In genomic region chr14:22750409-22750808, GRCm38 (mm10) we compare ENCODE assay signal across 13 mouse cellular contexts.
DNase-seq lines count a peak whose midpoint lies in the region; ATAC-seq and TF ChIP-seq lines count a peak whose summit lies in the region.
"Had no signal": no experiment of that assay in that cellular context is flagged by ENCODE, and none has a peak within 500 bp of the region (broad histone marks: within the 10 kb centered on the region; RNA-seq: fewer than 3 reads in every experiment).

No protein-coding gene starts in this region.

- no peak overlapping the region for H3K4me2 ChIP-seq in lung, postnatal 0 days (replicated peaks; ENCODE audit: low read depth, low read length)
- H3K4me2 ChIP-seq: forebrain, embryonic 13.5 days had no signal

- no peaks in the 10 kb centered on the region for H3K36me3 ChIP-seq in heart, adult 2 months (ENCODE audit: control insufficient read depth, insufficient read depth, low read length)
- H3K36me3 ChIP-seq in kidney, adult 2 months (ENCODE audit: control insufficient read depth, insufficient read depth, low read length) = no peaks in the 10 kb centered on the region
- no peaks in the 10 kb centered on the region for H3K36me3 ChIP-seq in lung, postnatal 0 days (ENCODE audit: insufficient read depth, low read length)
- no peaks in the 10 kb centered on the region for H3K36me3 ChIP-seq in hindbrain, embryonic 10.5 days

- peaks cover 3% of the 10 kb centered on the region; the same call in 1 of the 2 replicates for H3K4me1 ChIP-seq in heart, adult 2 months (ENCODE audit: control insufficient read depth, insufficient read depth, low read length)
- no peaks in the 10 kb centered on the region for H3K4me1 ChIP-seq in kidney, adult 2 months (ENCODE audit: control insufficient read depth, insufficient read depth, low read length)
- H3K4me1 ChIP-seq in lung, postnatal 0 days (ENCODE audit: insufficient read depth, low read depth, low read length) = no peaks in the 10 kb centered on the region
- H3K4me1 ChIP-seq in hindbrain, embryonic 10.5 days (replicated peaks) = peaks cover 13% of the 10 kb centered on the region

- no peak overlapping the region for H3K4me3 ChIP-seq in heart, adult 2 months
- no peak overlapping the region for H3K4me3 ChIP-seq in kidney, adult 2 months (ENCODE audit: insufficient read depth, low read depth, low read length)
- H3K4me3 ChIP-seq in lung, postnatal 0 days (ENCODE audit: low read depth, low read length) = no peak overlapping the region
- no peak overlapping the region for H3K4me3 ChIP-seq in hindbrain, embryonic 10.5 days
- H3K4me3 ChIP-seq: forebrain, embryonic 13.5 days had no signal

- peak; percentile 94 for DNase-seq in heart, adult 11 months
- DNase-seq in heart, adult 2 months = no peak
- DNase-seq in Muller cell, postnatal 12 days (ENCODE audit: inconsistent ontology term) = peak; percentile 28
- DNase-seq in kidney, adult 2 months = peak; percentile 63
- DNase-seq in lung, postnatal 0 days (ENCODE audit: low spot score) = peak; percentile 81
- DNase-seq in embryo, embryonic 10 days (ENCODE audit: low spot score) = no peak
- no peak for DNase-seq in hindbrain, embryonic 10.5 days (ENCODE audit: low spot score)
- DNase-seq: embryo, embryonic 11 days; thymus, postnatal 36 days had no signal

- no peaks in the 10 kb centered on the region for H3K27me3 ChIP-seq in heart, adult 2 months (ENCODE audit: control insufficient read depth, insufficient read depth, low read length)
- 0 out of 2 replicates have a peak, but pooled peaks cover 1% of the 10 kb centered on the region for H3K27me3 ChIP-seq in kidney, adult 2 months (replicated peaks; ENCODE audit: control insufficient read depth, insufficient read depth, low read length)
- H3K27me3 ChIP-seq in lung, postnatal 0 days (replicated peaks; ENCODE audit: insufficient read depth, low read length) = no peaks in the 10 kb centered on the region
- H3K27me3 ChIP-seq in hindbrain, embryonic 10.5 days (ENCODE audit: insufficient read depth, poor library complexity, severe bottlenecking) = no peaks in the 10 kb centered on the region

- TF ChIP-seq EP300 in heart, adult 2 months (IDR thresholded peaks at IDR 0.05; ENCODE audit: insufficient read depth, low read depth, low read length) = no peak
- no peak for TF ChIP-seq EP300 in lung, postnatal 0 days (IDR thresholded peaks at IDR 0.05)

- H3K9me3 ChIP-seq in lung, postnatal 0 days (ENCODE audit: low read length) = no peaks in the 10 kb centered on the region
- no peaks in the 10 kb centered on the region for H3K9me3 ChIP-seq in hindbrain, embryonic 10.5 days
- H3K9me3 ChIP-seq: forebrain, embryonic 13.5 days had no signal

- no peak for TF ChIP-seq CTCF in heart, adult 2 months (IDR thresholded peaks at IDR 0.05)
- TF ChIP-seq CTCF in kidney, adult 2 months (conservative IDR thresholded peaks at IDR 0.05; ENCODE audit: insufficient read depth, insufficient read length, low read depth, low read length) = no peak
- TF ChIP-seq CTCF in lung, postnatal 0 days (IDR thresholded peaks at IDR 0.05) = no peak

- intact Hi-C loops in heart, adult 2 months (cut with DNase I) = loop anchor here (10.0 kb wide), 1 partner anchor 64 kb away; no protein-coding TSS in a partner anchor

- peak; percentile 50 for ATAC-seq in lung, postnatal 0 days
- no peak for ATAC-seq in megakaryocyte-erythroid progenitor cell, adult 5-6 weeks (replicated peaks; ENCODE audit: low FRiP score, low TSS enrichment, poor library complexity, severe bottlenecking)
- ATAC-seq: forebrain, embryonic 13.5 days; inflammation-experienced regulatory T-cells, adult 6 months had no signal

- TF ChIP-seq POLR2A in heart, adult 2 months (IDR thresholded peaks at IDR 0.05; ENCODE audit: insufficient read depth, low read depth, low read length) = no peak
- no peak for TF ChIP-seq POLR2A in kidney, adult 2 months (IDR thresholded peaks at IDR 0.05; ENCODE audit: low read depth, low read length)

- no peak overlapping the region for H3K9ac ChIP-seq in heart, adult 2 months (ENCODE audit: low read depth, low read length)
- no peak overlapping the region for H3K9ac ChIP-seq in lung, postnatal 0 days (replicated peaks; ENCODE audit: low read depth)
- H3K9ac ChIP-seq: forebrain, embryonic 13.5 days; liver, embryonic 14.5 days had no signal

- H3K79me2 ChIP-seq in heart, adult 2 months (replicated peaks; ENCODE audit: control insufficient read depth, insufficient read depth, low read length) = no peaks in the 10 kb centered on the region

- no peak overlapping the region for H3K27ac ChIP-seq in heart, adult 2 months
- peak overlapping the region; percentile 47; the same call in 1 of the 2 replicates for H3K27ac ChIP-seq in kidney, adult 2 months (ENCODE audit: insufficient read depth, low read depth, low read length)
- H3K27ac ChIP-seq in lung, postnatal 0 days (ENCODE audit: low read length) = peak overlapping the region; percentile 68
- no peak overlapping the region for H3K27ac ChIP-seq in hindbrain, embryonic 10.5 days
- H3K27ac ChIP-seq: forebrain, embryonic 13.5 days; liver, embryonic 14.5 days had no signal

Comparison
In these comparisons a context has a peak if more than half of its experiments do, and no peak if none do; other contexts are left out.
1. DNase-seq: peak in heart, adult 11 months (single experiment), Muller cell, postnatal 12 days (single experiment), kidney, adult 2 months (single experiment) and lung, postnatal 0 days (single experiment); none in heart, adult 2 months (0 of 2), embryo, embryonic 10 days (single experiment) and hindbrain, embryonic 10.5 days (single experiment).
2. H3K27ac ChIP-seq: peak in kidney, adult 2 months (single experiment) and lung, postnatal 0 days (single experiment); none in heart, adult 2 months (single experiment) and hindbrain, embryonic 10.5 days (single experiment).